Mouse (Mus musculus) kidney, embryonic 16.5 days (tissue): ENCODE measurements around the gene Setd4. TPM values are rescaled to one million over a fixed set of nuclear protein-coding genes. Genes with fewer than 3 reads are reported as not detected.

ENCODE experiments used
- ATAC-seq: fragments of 200-750 bp; cut with Nextera tagmentation; 2 replicates; pipeline ENCODE4 v1.8.0; 2017; ENCODE audit warnings: moderate TSS enrichment; ENCODE audit not compliant: low FRiP score, low TSS enrichment
- H3K27ac ChIP-seq: fragments of 300-500 bp; sonication (generic); 2 replicates; pipeline ENCODE4 v1.5.1; 2014; ENCODE audit warnings: low read length
- H3K27me3 ChIP-seq: fragments of 300-500 bp; sonication (generic); 2 replicates; pipeline ENCODE4 v1.6.1; 2014; ENCODE audit warnings: low read length, control low read depth, mixed read lengths; ENCODE audit not compliant: insufficient read depth
- H3K36me3 ChIP-seq: fragments of 300-500 bp; sonication (generic); 2 replicates; pipeline ENCODE4 v1.6.1; 2014; ENCODE audit warnings: low read length, control low read depth, mixed read lengths; ENCODE audit not compliant: insufficient read depth
- H3K4me1 ChIP-seq: fragments of 300-500 bp; sonication (generic); 2 replicates; pipeline ENCODE4 v1.6.1; 2014; ENCODE audit warnings: low read length, control low read depth, mixed read lengths; ENCODE audit not compliant: insufficient read depth
- H3K4me2 ChIP-seq: fragments of 300-500 bp; sonication (generic); replicated peaks from 2 replicates; pipeline ENCODE4 v1.6.1; 2014; ENCODE audit warnings: low read depth, low read length
- H3K4me3 ChIP-seq: fragments of 300-500 bp; sonication (generic); 2 replicates; pipeline ENCODE4 v1.5.1; 2014; ENCODE audit warnings: mild to moderate bottlenecking, low read length
- H3K9ac ChIP-seq: fragments of 300-500 bp; sonication (generic); replicated peaks from 2 replicates; pipeline ENCODE4 v1.6.1; 2014; ENCODE audit warnings: low read length
- H3K9me3 ChIP-seq: fragments of 300-500 bp; sonication (generic); 2 replicates; pipeline ENCODE4 v1.6.1; 2016; ENCODE audit warnings: low read length, control low read depth
- WGBS: fragments of 180-500 bp; shearing (Covaris S2); extraction: QIAGEN DNeasy Blood & Tissue Kit; methylation state at CpG from one replicate; pipeline ENCODE4 v1.1.7; 2014; 5-methylcytosine and 5-hydroxymethylcytosine counted together
- polyA plus RNA-seq: library from polyadenylated mRNA; unstranded; fragments of >200 nt; fragmentation: Nextera tagmentation; extraction: Ambion mirVana; gene quantifications from 2 replicates; pipeline ENCODE4 v1.2.1, GENCODE M21; 2015

The Setd4 gene
- polyA plus RNA-seq, 1 experiment from 2014 or later: 14.4 TPM

- H3K9me3 ChIP-seq: no peaks in the 10 kb centered on the region
- H3K27ac ChIP-seq: no peak overlapping the region
- H3K27me3 ChIP-seq: 0 out of 2 replicates have a peak, but pooled peaks cover 4% of the 10 kb centered on the region
- H3K4me2 ChIP-seq: no peak overlapping the region
- no peak overlapping the region for H3K9ac ChIP-seq
- 82% methylated on average over 12 of the region's 12 CpGs for WGBS
- H3K36me3 ChIP-seq: no peaks in the 10 kb centered on the region
- no peak overlapping the region for H3K4me3 ChIP-seq
- peaks cover 12% of the 10 kb centered on the region for H3K4me1 ChIP-seq
- no peak for ATAC-seq
These were observed 51.0 kb downstream of the Setd4 start for GRCm38 (mm10) chr16:93552686-93553513.

- 25% methylated on average over 10 of the region's 10 CpGs for WGBS
- ATAC-seq: no peak
- H3K4me2 ChIP-seq: no peak overlapping the region
- no peaks in the 10 kb centered on the region for H3K36me3 ChIP-seq
- no peak overlapping the region for H3K9ac ChIP-seq
- no peak overlapping the region for H3K27ac ChIP-seq
- H3K4me1 ChIP-seq: peaks cover 20% of the 10 kb centered on the region
- no peaks in the 10 kb centered on the region for H3K9me3 ChIP-seq
- no peaks in the 10 kb centered on the region for H3K27me3 ChIP-seq
- H3K4me3 ChIP-seq: no peak overlapping the region
These were observed 54.6 kb downstream of the Setd4 start for GRCm38 (mm10) chr16:93549287-93549686.

DNA sequence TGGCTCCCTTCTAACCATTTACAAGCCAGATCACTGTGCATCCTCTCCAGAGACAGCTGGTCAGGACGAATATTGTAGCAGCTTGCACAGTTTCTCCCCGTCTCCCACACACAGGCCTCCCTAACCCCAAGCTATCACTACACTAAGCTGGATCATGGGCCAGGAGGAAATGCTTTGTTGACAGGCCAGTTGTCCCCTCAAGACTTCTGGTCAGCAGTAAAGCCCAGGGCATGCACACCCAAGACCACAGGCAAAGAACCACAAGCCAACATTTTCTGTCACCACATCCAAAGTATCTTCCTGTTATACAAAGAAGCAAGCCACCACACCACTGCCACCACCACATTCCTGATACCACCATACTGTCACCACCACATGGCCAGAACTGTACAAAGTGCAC lies 55.8 kb downstream of the Setd4 start:
- ATAC-seq: no peak
- H3K27ac ChIP-seq: no peak overlapping the region
- no peaks in the 10 kb centered on the region for H3K36me3 ChIP-seq

GRCm38 (mm10) chr16:93547122-93547521 lies 56.7 kb downstream of the Setd4 start:
- Histone ChIP-seq H3K36me3 (no peaks in the 10 kb centered on the region), H3K27me3 (peaks cover 4% of the 10 kb centered on the region; the same call in 1 of the 2 replicates), H3K4me3 (no peak overlapping the region), H3K9ac (no peak overlapping the region), H3K27ac (no peak overlapping the region), H3K4me1 (peaks cover 20% of the 10 kb centered on the region), H3K9me3 (no peaks in the 10 kb centered on the region), H3K4me2 (no peak overlapping the region)
- ATAC-seq: no peak
- 74% methylated on average over 3 of the region's 3 CpGs for WGBS

More for the DNA sequence above, 55.8 kb downstream of the Setd4 start:
- 61% methylated on average over 2 of the region's 2 CpGs for WGBS
- Histone ChIP-seq H3K9ac (no peak overlapping the region), H3K4me2 (no peak overlapping the region), H3K27me3 (peaks cover 2% of the 10 kb centered on the region; the same call in 1 of the 2 replicates), H3K4me3 (no peak overlapping the region), H3K9me3 (no peaks in the 10 kb centered on the region), H3K4me1 (peaks cover 20% of the 10 kb centered on the region)

GRCm38 (mm10) chr16:93546354-93546965 lies 57.4 kb downstream of the Setd4 start:
- no peak overlapping the region for H3K27ac ChIP-seq
- ATAC-seq: no peak
- no peak overlapping the region for H3K4me2 ChIP-seq
- H3K4me3 ChIP-seq: no peak overlapping the region
- H3K36me3 ChIP-seq: no peaks in the 10 kb centered on the region
- H3K9me3 ChIP-seq: no peaks in the 10 kb centered on the region
- H3K9ac ChIP-seq: no peak overlapping the region
- H3K27me3 ChIP-seq: peaks cover 4% of the 10 kb centered on the region; the same call in 1 of the 2 replicates
- peaks cover 20% of the 10 kb centered on the region for H3K4me1 ChIP-seq
- WGBS: 41% methylated on average over 12 of the region's 12 CpGs

DNA sequence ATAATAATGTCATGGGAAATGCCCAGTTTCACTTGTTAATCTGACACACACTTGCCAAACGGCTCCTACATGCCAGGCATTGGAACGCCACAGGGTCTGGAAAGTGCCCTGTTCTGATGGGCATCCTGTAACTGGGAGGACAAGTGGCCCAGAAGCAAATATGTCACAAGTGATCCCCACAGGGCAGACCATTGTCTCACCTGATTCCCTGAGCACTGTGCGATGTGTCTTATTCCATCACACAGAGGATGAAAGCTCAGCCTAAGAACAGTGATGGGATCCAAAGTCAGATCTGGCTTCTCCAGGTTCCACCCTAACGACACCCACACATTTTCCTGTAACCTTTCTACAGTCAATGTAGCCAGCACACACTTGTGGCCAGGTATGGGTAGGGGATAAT lies 58.9 kb downstream of the Setd4 start:
- Histone ChIP-seq H3K4me3 (no peak overlapping the region), H3K27ac (no peak overlapping the region), H3K4me1 (peaks cover 20% of the 10 kb centered on the region), H3K9me3 (no peaks in the 10 kb centered on the region), H3K36me3 (no peaks in the 10 kb centered on the region), H3K4me2 (no peak overlapping the region), H3K9ac (no peak overlapping the region), H3K27me3 (peaks cover 4% of the 10 kb centered on the region; the same call in 1 of the 2 replicates)
- WGBS: 90% methylated on average over 4 of the region's 4 CpGs
- no peak for ATAC-seq

- Histone ChIP-seq H3K9ac (no peak overlapping the region), H3K27ac (no peak overlapping the region), H3K4me1 (peaks cover 12% of the 10 kb centered on the region; the same call in 1 of the 2 replicates), H3K27me3 (peaks cover 4% of the 10 kb centered on the region; the same call in 1 of the 2 replicates), H3K4me2 (no peak overlapping the region), H3K36me3 (no peaks in the 10 kb centered on the region), H3K9me3 (no peaks in the 10 kb centered on the region), H3K4me3 (no peak overlapping the region)
- 2% methylated on average over 8 of the region's 8 CpGs for WGBS
- ATAC-seq: peak; percentile 76
These were observed 60.2 kb downstream of the Setd4 start for GRCm38 (mm10) chr16:93543704-93544103.

DNA sequence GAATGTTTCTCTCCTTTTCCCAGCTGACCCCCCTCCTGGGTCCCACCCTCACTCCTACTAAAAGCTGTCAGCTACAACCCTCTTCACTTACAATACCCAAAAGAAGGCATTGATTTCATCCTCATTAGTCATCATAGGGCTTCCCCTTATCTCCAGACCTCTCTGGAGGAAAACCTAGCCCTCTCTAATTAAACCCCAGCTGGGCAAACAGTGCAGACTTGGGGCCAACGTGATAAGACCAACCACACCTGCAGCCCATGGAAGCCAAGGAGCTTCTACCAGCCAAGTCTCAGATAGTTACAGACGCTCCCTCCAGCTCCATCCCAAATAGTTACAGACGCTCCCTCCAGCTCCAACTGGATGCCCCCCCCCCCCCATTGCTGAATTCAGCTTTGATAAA lies 64.0 kb downstream of the Setd4 start:
- Histone ChIP-seq H3K9ac (no peak overlapping the region), H3K27ac (no peak overlapping the region), H3K4me3 (no peak overlapping the region), H3K4me2 (no peak overlapping the region), H3K4me1 (no peaks in the 10 kb centered on the region), H3K27me3 (peaks cover 4% of the 10 kb centered on the region; the same call in 1 of the 2 replicates), H3K9me3 (no peaks in the 10 kb centered on the region), H3K36me3 (no peaks in the 10 kb centered on the region)
- WGBS: 68% methylated on average over 3 of the region's 3 CpGs
- no peak for ATAC-seq

- Histone ChIP-seq H3K36me3 (no peaks in the 10 kb centered on the region), H3K4me1 (peaks cover 8% of the 10 kb centered on the region; the same call in 1 of the 2 replicates), H3K27ac (no peak overlapping the region), H3K9me3 (no peaks in the 10 kb centered on the region), H3K27me3 (no peaks in the 10 kb centered on the region), H3K4me3 (no peak overlapping the region), H3K9ac (no peak overlapping the region), H3K4me2 (no peak overlapping the region)
- WGBS: 81% methylated on average over 6 of the region's 6 CpGs
- ATAC-seq: no peak
These were observed 68.6 kb downstream of the Setd4 start for GRCm38 (mm10) chr16:93535151-93535853.
